Mouse (Mus musculus) CH12.LX (cell line): Measurements from ENCODE around the gene Iqschfp. TPM values are rescaled to one million over a fixed set of nuclear protein-coding genes. Genes with fewer than 3 reads are reported as not detected.

Experiments used
- DNase-seq: peaks from one replicate; pipeline ENCODE4 v3.0.0-alpha.2; 2013; ENCODE audit errors: extremely low read depth
- H3K27ac ChIP-seq: 2 replicates; pipeline ENCODE4 v1.5.1; 2012; ENCODE audit warnings: low read depth, mild to moderate bottlenecking, control low read depth, moderate library complexity; ENCODE audit not compliant: insufficient read depth
- H3K27me3 ChIP-seq: replicated peaks from 2 replicates; pipeline ENCODE3; 2012; ENCODE audit warnings: inconsistent platforms
- H3K36me3 ChIP-seq, 2 experiments: replicated peaks in 1 of 2; 2 replicates each; pipeline versions ENCODE3 to v1.6.1; 2012; ENCODE audit warnings: inconsistent platforms in 1 of 2, low read length in 1 of 2, mild to moderate bottlenecking in 1 of 2, mixed read lengths in 1 of 2, moderate library complexity in 1 of 2; ENCODE audit not compliant: control insufficient read depth in 1 of 2, insufficient read depth in 1 of 2
- H3K4me1 ChIP-seq, 2 experiments: 2 replicates each; pipeline ENCODE4 v1.6.1; 2012; ENCODE audit warnings: inconsistent platforms in 1 of 2, moderate library complexity in 1 of 2; ENCODE audit not compliant: insufficient read depth in 2 of 2, control insufficient read depth in 1 of 2
- H3K4me2 ChIP-seq: 2 replicates; pipeline ENCODE4 v1.6.1; 2012; ENCODE audit warnings: low read depth, mild to moderate bottlenecking, control low read depth; ENCODE audit not compliant: poor library complexity, insufficient read depth, severe bottlenecking
- H3K4me3 ChIP-seq, 3 experiments: fragments of 150-350 bp in 1 of 3; sonication (generic) in 1 of 3; replicated peaks in 1 of 3; 2 replicates each; pipeline versions ENCODE3 to v1.5.1; 2011 to 2012; ENCODE audit warnings: low read depth in 2 of 3, low read length in 2 of 3, mild to moderate bottlenecking in 2 of 3, moderate library complexity in 2 of 3, control low read depth in 1 of 3, improper control_type of control experiment in 1 of 3, inconsistent platforms in 1 of 3, mixed read lengths in 1 of 3; ENCODE audit not compliant: poor library complexity in 1 of 3
- H3K79me2 ChIP-seq: replicated peaks from 2 replicates; pipeline ENCODE4 v1.6.1; 2012; ENCODE audit warnings: mild to moderate bottlenecking, moderate library complexity; ENCODE audit not compliant: control insufficient read depth, poor library complexity, insufficient read depth, severe bottlenecking; ENCODE audit errors: extremely low read depth
- H3K9ac ChIP-seq: 2 replicates; pipeline ENCODE4 v1.6.1; 2012; ENCODE audit warnings: low read depth, mild to moderate bottlenecking, control low read depth, moderate library complexity; ENCODE audit not compliant: insufficient read depth
- H3K9me3 ChIP-seq: replicated peaks from 2 replicates; pipeline ENCODE3; 2012; ENCODE audit warnings: low read length, inconsistent platforms, mixed read lengths
- CTCF ChIP-seq, 2 experiments: IDR thresholded peaks in 1 of 2; conservative IDR thresholded peaks in 1 of 2; 2 replicates each; pipeline ENCODE4 v1.5.1; 2011 to 2012; ENCODE audit warnings: low read depth in 2 of 2, low read length in 2 of 2, improper control_type of control experiment in 1 of 2, inconsistent platforms in 1 of 2, mild to moderate bottlenecking in 1 of 2, moderate library complexity in 1 of 2
- ELF1 ChIP-seq: IDR thresholded peaks from 2 replicates; pipeline ENCODE4 v1.6.1; 2014; ENCODE audit warnings: low read depth, mild to moderate bottlenecking, inconsistent platforms, low read length, improper control_type of control experiment
- KAT2A ChIP-seq: IDR thresholded peaks from 2 replicates; pipeline ENCODE4 v1.6.1; 2012; ENCODE audit warnings: low read length, improper control_type of control experiment, inconsistent platforms; ENCODE audit not compliant: insufficient replicate concordance
- MAFK ChIP-seq: IDR thresholded peaks from 2 replicates; pipeline ENCODE4 v1.6.1; 2011; ENCODE audit warnings: low read length, improper control_type of control experiment; ENCODE audit not compliant: insufficient replicate concordance
- MAX ChIP-seq: IDR thresholded peaks from 2 replicates; pipeline ENCODE4 v1.6.1; 2011; ENCODE audit warnings: low read length, improper control_type of control experiment
- MAZ ChIP-seq: IDR thresholded peaks from 2 replicates; pipeline ENCODE4 v1.6.1; 2012; ENCODE audit warnings: low read depth, mild to moderate bottlenecking, inconsistent platforms, low read length, improper control_type of control experiment, moderate library complexity
- MXI1 ChIP-seq: IDR thresholded peaks from 2 replicates; pipeline ENCODE4 v1.6.1; 2011; ENCODE audit warnings: mild to moderate bottlenecking, low read depth, low read length, improper control_type of control experiment
- MYC ChIP-seq: IDR thresholded peaks from 2 replicates; pipeline ENCODE4 v1.6.1; 2011; ENCODE audit warnings: low read depth, mild to moderate bottlenecking, improper control_type of control experiment, low read length
- POLR2A ChIP-seq: IDR thresholded peaks from 2 replicates; pipeline ENCODE4 v1.6.1; 2011; ENCODE audit warnings: low read depth, mild to moderate bottlenecking, improper control_type of control experiment, low read length
- RCOR1 ChIP-seq: conservative IDR thresholded peaks from 2 replicates; pipeline ENCODE4 v1.6.1; 2012; ENCODE audit warnings: low read depth, mild to moderate bottlenecking, inconsistent platforms, low read length, improper control_type of control experiment
- SIN3A ChIP-seq: IDR thresholded peaks from 2 replicates; pipeline ENCODE4 v1.6.1; 2012; ENCODE audit warnings: low read length, improper control_type of control experiment, inconsistent platforms
- TBP ChIP-seq: conservative IDR thresholded peaks from 2 replicates; pipeline ENCODE4 v1.6.1; 2011; ENCODE audit warnings: low read depth, low read length, improper control_type of control experiment
- UBTF ChIP-seq: IDR thresholded peaks from 2 replicates; pipeline ENCODE4 v1.6.1; 2012; ENCODE audit warnings: low read depth, mild to moderate bottlenecking, inconsistent platforms, low read length, improper control_type of control experiment, moderate library complexity
- USF1 ChIP-seq: IDR thresholded peaks from 2 replicates; pipeline ENCODE4 v1.6.1; 2014; ENCODE audit warnings: low read depth, mild to moderate bottlenecking, inconsistent platforms, low read length, improper control_type of control experiment
- USF2 ChIP-seq: conservative IDR thresholded peaks from 2 replicates; pipeline ENCODE4 v1.6.1; 2011; ENCODE audit warnings: low read depth, low read length, improper control_type of control experiment
- dilution Hi-C: fragments of 300-500 bp; cut with MboI; formaldehyde crosslinking; loops from 2 replicates; pipeline ENCODE4 v1.14.3; 2020; ENCODE audit warnings: low sequenced_read_pairs; ENCODE audit not compliant: extremely low pct_unique_long_range_greater_than_20kb, extremely low pct_ligation_motif_present
- in situ Hi-C: fragments of 300-500 bp; cut with MboI; formaldehyde crosslinking; loops from 3 replicates; pipeline ENCODE4 v1.14.3; 2019; ENCODE audit warnings: low sequenced_read_pairs, low pct_ligation_motif_present, low pct_unique_long_range_greater_than_20kb, mixed read lengths
- polyA plus RNA-seq: library from polyadenylated mRNA; unstranded; fragments of >175 nt; gene quantifications from 2 replicates; pipeline ENCODE4 v1.2.1, GENCODE M21; 2012; ENCODE audit warnings: low read depth; ENCODE audit not compliant: insufficient read length
- total RNA-seq, 2 experiments: library from RNA; depleted of rRNA; stranded (reverse); fragments of 300-350 nt in 1 of 2; fragments of >200 nt in 1 of 2; gene quantifications; 2 replicates each; pipeline ENCODE4 v1.2.3; 2012 to 2014

The Iqschfp gene
- total and polyA plus RNA-seq, 3 experiments = 0.13 to 0.25 TPM; not detected in 1

- no peak for TF ChIP-seq POLR2A
- no peak for TF ChIP-seq MAFK
- no peak for TF ChIP-seq MAZ
- TF ChIP-seq KAT2A = no peak
- TF ChIP-seq MAX = no peak
- TF ChIP-seq RCOR1 = no peak
- TF ChIP-seq MXI1 = no peak
- no peak for TF ChIP-seq USF2
- no peak for TF ChIP-seq CTCF (conservative IDR thresholded peaks at IDR 0.05 in 1 of 2, IDR thresholded peaks at IDR 0.05 in 1 of 2; ENCODE audit: low read depth in 2 of 2, low read length in 2 of 2)
- TF ChIP-seq SIN3A = no peak
- TF ChIP-seq, all 38 proteins: peak for 0
- in situ Hi-C loops = no loop called here
- Histone ChIP-seq H3K9me3 (no peaks in the 10 kb centered on the region), H3K79me2 (no peaks in the 10 kb centered on the region), H3K36me3 (no peaks in the 10 kb centered on the region), H3K4me3 (no peak overlapping the region), H3K27me3 (no peaks in the 10 kb centered on the region), H3K4me2 (no peak overlapping the region), H3K9ac (no peak overlapping the region), H3K27ac (no peak overlapping the region), H3K4me1 (peaks cover 0 to 2% of the 10 kb centered on the region in 2 experiments; a peak in 2 of 4 replicates)
- dilution Hi-C loops = no loop called here
- no peak for DNase-seq
Measured at GRCm38 (mm10) chr3:68570319-68570718, 678.3 kb downstream of the Iqschfp start.

GRCm38 (mm10) chr3:68572249-68573225 lies 680.5 kb downstream of the Iqschfp start:
- in situ Hi-C loops = no loop called here
- no peaks in the 10 kb centered on the region for H3K36me3 ChIP-seq
- no peaks in the 10 kb centered on the region; a peak in 1 of 4 replicates for H3K4me1 ChIP-seq
- H3K9ac ChIP-seq = no peak overlapping the region
- no peak for DNase-seq
- H3K79me2 ChIP-seq = no peaks in the 10 kb centered on the region
- no peak overlapping the region for H3K4me3 ChIP-seq
- dilution Hi-C loops = no loop called here
- H3K4me2 ChIP-seq = no peak overlapping the region
- no peaks in the 10 kb centered on the region for H3K27me3 ChIP-seq
- H3K27ac ChIP-seq = no peak overlapping the region
- TF ChIP-seq UBTF (no peak), CTCF (conservative IDR thresholded peaks at IDR 0.05 in 1 of 2, IDR thresholded peaks at IDR 0.05 in 1 of 2; ENCODE audit: low read depth in 2 of 2, low read length in 2 of 2) (no peak), MYC (no peak), ELF1 (no peak), USF1 (no peak), MXI1 (no peak), TBP (no peak), RCOR1 (no peak), KAT2A (no peak), SIN3A (no peak)
- no peaks in the 10 kb centered on the region for H3K9me3 ChIP-seq
